8 mouse cellular contexts compared by ENCODE assay signal in genomic region chr6:43666611-43667400, GRCm38 (mm10). TPM values are rescaled to one million over a fixed set of nuclear protein-coding genes. Genes with fewer than 3 reads are reported as not detected.
DNase-seq lines count a peak whose midpoint lies in the region; ATAC-seq and TF ChIP-seq lines count a peak whose summit lies in the region.

No protein-coding gene starts in this region.

- peak overlapping the region; percentile 55; the same call in 1 of the 2 replicates for H3K27ac ChIP-seq in cerebellum, adult 2 months (ENCODE audit: insufficient read depth, low read length)
- H3K27ac ChIP-seq in neural tube, embryonic 11.5 days (ENCODE audit: low read depth, low read length), result no peak overlapping the region
- peak overlapping the region; percentile 96 for H3K27ac ChIP-seq in limb, embryonic 15.5 days

- peak in 1 of 2 experiments; percentile 55 for DNase-seq in cerebellum, adult 2 months
- DNase-seq in cerebellum, adult 11-12 months, result no peak
- no peak for DNase-seq in neural tube, embryonic 11.5 days (ENCODE audit: low spot score)
- no peak for DNase-seq in neural tube, embryonic 10.5 days (ENCODE audit: extremely low spot score, low spot score)
- no peak for DNase-seq in adrenal gland, adult (ENCODE audit: inconsistent age in 2 of 2, low spot score in 1 of 2)
- DNase-seq in spleen, adult 18-20 months, result no peak
- DNase-seq in right cerebral cortex, adult 18-20 months, result no peak

- no peaks in the 10 kb centered on the region for H3K36me3 ChIP-seq in neural tube, embryonic 11.5 days (ENCODE audit: control insufficient read depth, insufficient read depth, low read length)
- H3K36me3 ChIP-seq in limb, embryonic 15.5 days, result no peaks in the 10 kb centered on the region

- H3K9ac ChIP-seq in neural tube, embryonic 11.5 days (ENCODE audit: low read length), result peak overlapping the region; percentile 16; the same call in 1 of the 2 replicates
- 0 out of 2 replicates have a peak overlapping the region, but pooled peaks have one; percentile 5 for H3K9ac ChIP-seq in limb, embryonic 15.5 days

- 49% methylated on average over 7 of the region's 7 CpGs for WGBS in cerebellum, adult 2 months
- WGBS in neural tube, embryonic 11.5 days, result 87% methylated on average over 7 of the region's 7 CpGs
- WGBS in limb, embryonic 15.5 days, result 72% methylated on average over 7 of the region's 7 CpGs

- H3K4me2 ChIP-seq in neural tube, embryonic 11.5 days (ENCODE audit: low read depth), result peak overlapping the region; percentile 39
- H3K4me2 ChIP-seq in limb, embryonic 15.5 days, result peak overlapping the region; percentile 52

- H3K9me3 ChIP-seq in neural tube, embryonic 11.5 days (ENCODE audit: control insufficient read depth, low read length), result no peaks in the 10 kb centered on the region
- H3K9me3 ChIP-seq in limb, embryonic 15.5 days, result no peaks in the 10 kb centered on the region

- no peaks in the 10 kb centered on the region for H3K27me3 ChIP-seq in cerebellum, adult 2 months (ENCODE audit: control insufficient read depth, insufficient read depth, low read length)
- no peaks in the 10 kb centered on the region for H3K27me3 ChIP-seq in neural tube, embryonic 11.5 days (ENCODE audit: control insufficient read depth, insufficient read depth, low read length)
- H3K27me3 ChIP-seq in limb, embryonic 15.5 days, result no peaks in the 10 kb centered on the region

- peaks cover 3% of the 10 kb centered on the region; the same call in 1 of the 2 replicates for H3K4me1 ChIP-seq in cerebellum, adult 2 months (ENCODE audit: control insufficient read depth, insufficient read depth, low read length)
- no peaks in the 10 kb centered on the region for H3K4me1 ChIP-seq in neural tube, embryonic 11.5 days (ENCODE audit: control insufficient read depth, insufficient read depth, low read length)
- no peaks in the 10 kb centered on the region; the same call in 1 of the 2 replicates for H3K4me1 ChIP-seq in limb, embryonic 15.5 days

- TF ChIP-seq CTCF in cerebellum, adult 2 months (IDR thresholded peaks at IDR 0.05; ENCODE audit: borderline replicate concordance, insufficient read depth, low read depth, low read length), result no peak

- no peak for TF ChIP-seq POLR2A in cerebellum, adult 2 months (IDR thresholded peaks at IDR 0.05; ENCODE audit: borderline replicate concordance, insufficient read depth, low read length)

- H3K4me3 ChIP-seq in cerebellum, adult 2 months (replicated peaks; ENCODE audit: insufficient read depth, low read depth, low read length), result no peak overlapping the region
- H3K4me3 ChIP-seq in neural tube, embryonic 11.5 days (ENCODE audit: low read depth, low read length), result no peak overlapping the region; the same call in 1 of the 2 replicates
- peak overlapping the region; percentile 66 for H3K4me3 ChIP-seq in limb, embryonic 15.5 days

- ATAC-seq in neural tube, embryonic 11.5 days (ENCODE audit: insufficient read depth, low FRiP score, low TSS enrichment), result no peak; the same call in 1 of the 2 replicates
- no peak for ATAC-seq in limb, embryonic 15.5 days (ENCODE audit: insufficient number of reproducible peaks, low FRiP score, low TSS enrichment, low read depth)

RNA-seq across cellular contexts. Expression of gene Tpk1, which starts 0.7 kb away (rescaled TPM):
- polyA plus RNA-seq in cerebellum, adult 2 months (2012; rRNA removed), result 5.0 and 5.2 TPM in 2 replicates
- 5.3 and 7.9 TPM in 2 replicates for polyA plus RNA-seq in neural tube, embryonic 11.5 days (2014; fragmentation: Nextera tagmentation; extraction: Ambion mirVana)
- polyA plus RNA-seq in limb, embryonic 15.5 days (2015; fragmentation: Nextera tagmentation; extraction: Ambion mirVana), result 9.2 and 9.7 TPM in 2 replicates
